Mouse (Mus musculus): ENCODE results near the gene Kif23. TPM values are rescaled to one million over a fixed set of nuclear protein-coding genes. Genes with fewer than 3 reads are reported as not detected.

The Kif23 gene
- polyA plus RNA-seq, 1 experiment from 2014 or later, result 93.0 TPM

DNA sequence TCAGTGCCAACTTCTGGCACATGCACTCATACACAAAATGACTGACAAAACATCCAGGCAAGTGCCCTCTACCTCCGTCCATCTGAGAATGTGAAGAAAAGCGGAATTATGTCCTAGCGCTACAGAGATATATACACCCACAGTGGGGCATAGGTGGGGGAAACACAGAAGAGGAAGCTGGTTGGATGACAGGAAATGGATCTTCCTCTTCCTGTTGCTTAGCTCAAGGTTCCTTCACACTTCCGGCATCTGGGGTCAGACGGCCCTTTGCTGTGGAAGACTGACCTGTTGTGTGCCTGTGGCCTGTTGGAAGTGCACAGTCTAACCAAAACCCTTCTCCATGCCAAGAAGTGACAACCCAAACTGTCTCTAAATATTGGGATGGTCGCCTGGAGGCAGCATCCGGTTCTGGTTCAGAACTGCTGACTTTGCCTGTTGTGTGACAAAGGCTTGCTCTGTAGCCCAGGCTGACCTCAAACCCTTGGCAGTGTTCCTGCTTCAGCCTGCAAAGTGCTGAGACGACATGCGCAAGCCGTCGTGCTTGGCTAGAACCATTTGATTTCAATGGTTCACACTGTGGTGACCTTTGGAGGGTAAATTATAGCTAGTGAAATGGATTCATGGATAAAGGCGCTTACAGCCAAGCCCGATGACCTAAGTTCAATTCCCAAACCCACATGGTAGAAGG, 30.8 kb upstream of the Kif23 start:
- WGBS, result 93% methylated on average over 13 of the region's 13 CpGs
- Histone ChIP-seq H3K4me2 (ENCODE audit: low read depth, low read length) (no peak overlapping the region), H3K36me3 (ENCODE audit: control insufficient read depth, insufficient read depth, low read length) (no peaks in the 10 kb centered on the region), H3K27ac (replicated peaks; ENCODE audit: low read depth, low read length) (no peak overlapping the region), H3K9ac (ENCODE audit: low read depth, low read length) (no peak overlapping the region), H3K4me1 (ENCODE audit: control insufficient read depth, insufficient read depth, low read length) (no peaks in the 10 kb centered on the region), H3K9me3 (ENCODE audit: control insufficient read depth, low read length) (no peaks in the 10 kb centered on the region), H3K27me3 (replicated peaks; ENCODE audit: control insufficient read depth, insufficient read depth, low read length) (no peaks in the 10 kb centered on the region), H3K4me3 (ENCODE audit: low read depth, low read length) (no peak overlapping the region)
- ATAC-seq (ENCODE audit: low read depth) (no peak), DNase-seq (ENCODE audit: low spot score) (no peak)

DNA sequence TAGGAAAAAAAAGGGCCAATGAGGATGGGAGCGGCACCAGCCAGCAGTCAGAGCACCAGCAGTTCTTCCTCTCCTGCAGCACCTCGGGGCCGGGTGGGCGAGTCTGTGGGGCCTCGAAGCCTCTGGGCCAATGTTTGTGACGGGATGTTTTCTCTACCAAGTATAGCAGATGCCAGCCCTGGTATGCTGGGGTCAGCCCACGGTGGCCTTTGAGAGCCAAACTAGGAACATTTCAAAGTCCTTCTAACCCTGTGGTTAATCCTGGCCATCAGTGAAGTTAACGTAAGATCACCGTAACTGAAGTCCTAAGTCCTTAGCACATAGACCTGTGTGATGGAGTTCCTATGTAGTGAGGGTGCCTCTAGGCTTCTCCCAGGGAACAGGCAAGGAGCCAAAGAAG, 25.5 kb upstream of the Kif23 start:
- H3K4me1 ChIP-seq (ENCODE audit: control insufficient read depth, insufficient read depth, low read length), result no peaks in the 10 kb centered on the region
- ATAC-seq (ENCODE audit: low read depth) (no peak), DNase-seq (ENCODE audit: low spot score) (no peak)
- no peaks in the 10 kb centered on the region for H3K36me3 ChIP-seq (ENCODE audit: control insufficient read depth, insufficient read depth, low read length)
- 45% methylated on average over 7 of the region's 9 CpGs for WGBS
- H3K9me3 ChIP-seq (ENCODE audit: control insufficient read depth, low read length), result no peaks in the 10 kb centered on the region
- H3K27me3 ChIP-seq (replicated peaks; ENCODE audit: control insufficient read depth, insufficient read depth, low read length), result no peaks in the 10 kb centered on the region
- H3K4me2 ChIP-seq (ENCODE audit: low read depth, low read length), result no peak overlapping the region
- no peak overlapping the region for H3K4me3 ChIP-seq (ENCODE audit: low read depth, low read length)
- no peak overlapping the region for H3K9ac ChIP-seq (ENCODE audit: low read depth, low read length)
- H3K27ac ChIP-seq (replicated peaks; ENCODE audit: low read depth, low read length), result no peak overlapping the region

- ATAC-seq (ENCODE audit: low read depth), result no peak
- H3K4me3 ChIP-seq (ENCODE audit: low read depth, low read length), result no peak overlapping the region
- 52% methylated on average over 3 of the region's 3 CpGs for WGBS
- no peak overlapping the region for H3K9ac ChIP-seq (ENCODE audit: low read depth, low read length)
- DNase-seq (ENCODE audit: low spot score), result no peak
- H3K4me1 ChIP-seq (ENCODE audit: control insufficient read depth, insufficient read depth, low read length), result no peaks in the 10 kb centered on the region
- no peaks in the 10 kb centered on the region for H3K36me3 ChIP-seq (ENCODE audit: control insufficient read depth, insufficient read depth, low read length)
- H3K27ac ChIP-seq (replicated peaks; ENCODE audit: low read depth, low read length), result no peak overlapping the region
- H3K4me2 ChIP-seq (ENCODE audit: low read depth, low read length), result no peak overlapping the region
- no peaks in the 10 kb centered on the region for H3K9me3 ChIP-seq (ENCODE audit: control insufficient read depth, low read length)
- no peaks in the 10 kb centered on the region for H3K27me3 ChIP-seq (replicated peaks; ENCODE audit: control insufficient read depth, insufficient read depth, low read length)
Measured at GRCm38 (mm10) chr9:61971045-61971444, 24.5 kb upstream of the Kif23 start.

DNA sequence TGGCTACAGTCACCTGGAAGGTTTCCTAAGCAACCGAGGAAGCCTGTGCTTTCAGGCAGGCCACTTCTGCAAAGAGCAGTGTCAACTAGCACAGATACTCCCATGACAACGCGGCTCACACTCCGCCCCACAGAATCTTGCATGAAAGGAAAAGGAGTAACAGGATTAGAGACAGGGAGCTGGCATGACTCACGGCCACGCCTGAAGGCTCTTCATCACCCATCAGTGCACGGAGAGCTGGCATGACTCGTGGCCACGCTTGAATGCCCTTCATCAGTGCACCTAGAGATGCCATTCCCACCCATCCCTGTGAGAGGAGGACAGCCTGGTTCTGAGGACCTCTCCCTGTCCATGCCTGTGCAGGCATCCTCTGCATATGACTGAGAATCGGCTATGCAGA, 20.8 kb upstream of the Kif23 start:
- no peak overlapping the region for H3K9ac ChIP-seq (ENCODE audit: low read depth, low read length)
- no peaks in the 10 kb centered on the region for H3K9me3 ChIP-seq (ENCODE audit: control insufficient read depth, low read length)
- H3K27ac ChIP-seq (replicated peaks; ENCODE audit: low read depth, low read length), result no peak overlapping the region
- WGBS, result 77% methylated on average over 10 of the region's 10 CpGs
- H3K4me3 ChIP-seq (ENCODE audit: low read depth, low read length), result no peak overlapping the region
- no peaks in the 10 kb centered on the region for H3K36me3 ChIP-seq (ENCODE audit: control insufficient read depth, insufficient read depth, low read length)
- H3K27me3 ChIP-seq (replicated peaks; ENCODE audit: control insufficient read depth, insufficient read depth, low read length), result no peaks in the 10 kb centered on the region
- ATAC-seq (ENCODE audit: low read depth), result 0 out of 2 replicates have a peak, but pooled peaks have one; percentile 31
- H3K4me1 ChIP-seq (ENCODE audit: control insufficient read depth, insufficient read depth, low read length), result no peaks in the 10 kb centered on the region
- H3K4me2 ChIP-seq (ENCODE audit: low read depth, low read length), result no peak overlapping the region
- no peak for DNase-seq (ENCODE audit: low spot score)

GRCm38 (mm10) chr9:61965987-61966386, 19.4 kb upstream of the Kif23 start:
- no peaks in the 10 kb centered on the region for H3K36me3 ChIP-seq (ENCODE audit: control insufficient read depth, insufficient read depth, low read length)
- DNase-seq (ENCODE audit: low spot score) (no peak), ATAC-seq (ENCODE audit: low read depth) (no peak)
- no peak overlapping the region for H3K9ac ChIP-seq (ENCODE audit: low read depth, low read length)
- 85% methylated on average over 7 of the region's 7 CpGs for WGBS
- H3K4me2 ChIP-seq (ENCODE audit: low read depth, low read length), result no peak overlapping the region
- no peaks in the 10 kb centered on the region for H3K9me3 ChIP-seq (ENCODE audit: control insufficient read depth, low read length)
- H3K27ac ChIP-seq (replicated peaks; ENCODE audit: low read depth, low read length), result no peak overlapping the region
- no peak overlapping the region for H3K4me3 ChIP-seq (ENCODE audit: low read depth, low read length)
- no peaks in the 10 kb centered on the region for H3K27me3 ChIP-seq (replicated peaks; ENCODE audit: control insufficient read depth, insufficient read depth, low read length)
- no peaks in the 10 kb centered on the region for H3K4me1 ChIP-seq (ENCODE audit: control insufficient read depth, insufficient read depth, low read length)

GRCm38 (mm10) chr9:61965411-61965930, 18.9 kb upstream of the Kif23 start:
- DNase-seq (ENCODE audit: low spot score) (peak; percentile 85), ATAC-seq (ENCODE audit: low read depth) (peak; percentile 73; the same call in 1 of the 2 replicates)
- Histone ChIP-seq H3K27ac (replicated peaks; ENCODE audit: low read depth, low read length) (no peak overlapping the region), H3K9ac (ENCODE audit: low read depth, low read length) (no peak overlapping the region), H3K4me1 (ENCODE audit: control insufficient read depth, insufficient read depth, low read length) (no peaks in the 10 kb centered on the region), H3K36me3 (ENCODE audit: control insufficient read depth, insufficient read depth, low read length) (no peaks in the 10 kb centered on the region), H3K4me2 (ENCODE audit: low read depth, low read length) (no peak overlapping the region), H3K4me3 (ENCODE audit: low read depth, low read length) (no peak overlapping the region), H3K9me3 (ENCODE audit: control insufficient read depth, low read length) (no peaks in the 10 kb centered on the region), H3K27me3 (replicated peaks; ENCODE audit: control insufficient read depth, insufficient read depth, low read length) (no peaks in the 10 kb centered on the region)
- WGBS, result 32% methylated on average over 4 of the region's 4 CpGs

- WGBS, result 64% methylated on average over 6 of the region's 6 CpGs
- no peaks in the 10 kb centered on the region for H3K9me3 ChIP-seq (ENCODE audit: control insufficient read depth, low read length)
- ATAC-seq (ENCODE audit: low read depth), result no peak
- no peaks in the 10 kb centered on the region for H3K27me3 ChIP-seq (replicated peaks; ENCODE audit: control insufficient read depth, insufficient read depth, low read length)
- H3K9ac ChIP-seq (ENCODE audit: low read depth, low read length), result no peak overlapping the region
- no peak overlapping the region for H3K4me3 ChIP-seq (ENCODE audit: low read depth, low read length)
- no peak overlapping the region for H3K27ac ChIP-seq (replicated peaks; ENCODE audit: low read depth, low read length)
- no peaks in the 10 kb centered on the region for H3K36me3 ChIP-seq (ENCODE audit: control insufficient read depth, insufficient read depth, low read length)
- H3K4me2 ChIP-seq (ENCODE audit: low read depth, low read length), result no peak overlapping the region
- H3K4me1 ChIP-seq (ENCODE audit: control insufficient read depth, insufficient read depth, low read length), result no peaks in the 10 kb centered on the region
- DNase-seq (ENCODE audit: low spot score), result no peak
Measured at GRCm38 (mm10) chr9:61963356-61963755, 16.8 kb upstream of the Kif23 start.

- Histone ChIP-seq H3K4me2 (ENCODE audit: low read depth, low read length) (no peak overlapping the region), H3K9ac (ENCODE audit: low read depth, low read length) (no peak overlapping the region), H3K9me3 (ENCODE audit: control insufficient read depth, low read length) (no peaks in the 10 kb centered on the region), H3K27ac (replicated peaks; ENCODE audit: low read depth, low read length) (no peak overlapping the region), H3K27me3 (replicated peaks; ENCODE audit: control insufficient read depth, insufficient read depth, low read length) (no peaks in the 10 kb centered on the region), H3K4me1 (ENCODE audit: control insufficient read depth, insufficient read depth, low read length) (no peaks in the 10 kb centered on the region), H3K4me3 (ENCODE audit: low read depth, low read length) (no peak overlapping the region), H3K36me3 (ENCODE audit: control insufficient read depth, insufficient read depth, low read length) (no peaks in the 10 kb centered on the region)
- DNase-seq (ENCODE audit: low spot score) (no peak), ATAC-seq (ENCODE audit: low read depth) (no peak)
- WGBS, result 87% methylated on average over 4 of the region's 4 CpGs
Measured at GRCm38 (mm10) chr9:61961181-61961580, 14.6 kb upstream of the Kif23 start.

GRCm38 (mm10) chr9:61960753-61961152, 14.2 kb upstream of the Kif23 start:
- no peak for ATAC-seq (ENCODE audit: low read depth)
- no peaks in the 10 kb centered on the region for H3K9me3 ChIP-seq (ENCODE audit: control insufficient read depth, low read length)
- DNase-seq (ENCODE audit: low spot score), result no peak
- H3K27me3 ChIP-seq (replicated peaks; ENCODE audit: control insufficient read depth, insufficient read depth, low read length), result no peaks in the 10 kb centered on the region
- H3K9ac ChIP-seq (ENCODE audit: low read depth, low read length), result no peak overlapping the region
- 66% methylated on average over 5 of the region's 5 CpGs for WGBS
- H3K36me3 ChIP-seq (ENCODE audit: control insufficient read depth, insufficient read depth, low read length), result no peaks in the 10 kb centered on the region
- no peak overlapping the region for H3K4me3 ChIP-seq (ENCODE audit: low read depth, low read length)
- no peaks in the 10 kb centered on the region for H3K4me1 ChIP-seq (ENCODE audit: control insufficient read depth, insufficient read depth, low read length)
- H3K4me2 ChIP-seq (ENCODE audit: low read depth, low read length), result no peak overlapping the region
- no peak overlapping the region for H3K27ac ChIP-seq (replicated peaks; ENCODE audit: low read depth, low read length)
